Mouse (Mus musculus): ENCODE measurements at regions not wholly inside any gene's neighbourhood (a gene's known extent, or its start where the extent isn't known, plus 50 kb on each side); places are given as distances from the start of the nearest gene placed in this dataset.

DNA sequence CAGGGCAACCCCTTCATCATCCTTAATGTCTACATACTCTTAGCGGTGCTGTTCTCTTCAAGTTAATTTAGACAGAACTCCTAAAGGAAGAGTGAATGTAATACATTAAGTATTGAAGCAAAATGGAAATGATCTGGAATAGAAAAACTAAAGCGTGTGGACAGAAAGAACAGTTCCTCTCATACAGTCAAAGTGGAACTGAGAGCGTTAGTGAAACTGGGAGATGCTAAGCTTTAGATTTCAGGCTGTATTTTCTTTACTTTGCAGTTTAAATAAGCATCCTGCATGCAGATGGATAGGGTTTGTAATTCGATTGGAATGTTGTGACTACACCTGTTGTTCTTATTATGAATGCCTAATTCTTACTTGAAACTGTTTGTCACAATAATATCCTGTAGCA lies 286.5 kb upstream of the Pitrm1 start:
- DNase-seq, result no peak

DNA sequence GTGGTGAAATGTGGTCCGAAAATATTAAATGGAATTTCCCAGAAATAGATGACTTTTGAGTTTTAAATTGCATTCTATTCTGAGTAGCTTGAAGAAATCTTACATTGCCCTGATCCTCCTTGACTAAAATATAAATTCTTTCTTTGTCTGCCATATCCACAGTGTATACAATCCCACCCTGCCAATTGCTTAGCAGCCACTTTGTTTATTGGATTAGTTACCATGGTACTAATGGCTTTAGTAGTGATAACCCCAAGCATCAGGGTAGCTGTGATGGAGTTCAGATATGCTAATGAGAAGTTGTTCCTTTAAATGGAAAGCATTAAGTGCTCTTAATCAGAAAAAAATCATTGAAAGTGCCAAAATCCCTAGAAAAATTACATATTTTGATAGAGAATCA lies 277.4 kb upstream of the Pitrm1 start:
- DNase-seq, result no peak

- DNase-seq, result peak in 1 of 2 experiments; percentile 21
Observed at GRCm38 (mm10) chr13:6272932-6273331, 275.0 kb upstream of the Pitrm1 start.

- no peak for DNase-seq
Observed at GRCm38 (mm10) chr13:6280073-6280472, 267.9 kb upstream of the Pitrm1 start.

GRCm38 (mm10) chr13:6288109-6288508 lies 259.8 kb upstream of the Pitrm1 start:
- no peak for DNase-seq

- peak; percentile 3 to 25 for DNase-seq
Observed at GRCm38 (mm10) chr13:6292098-6292497, 255.9 kb upstream of the Pitrm1 start.

GRCm38 (mm10) chr13:6305718-6306117 lies 242.2 kb upstream of the Pitrm1 start:
- DNase-seq, result no peak

- no peak for DNase-seq
Observed at GRCm38 (mm10) chr13:6306616-6306988, 241.3 kb upstream of the Pitrm1 start.

DNA sequence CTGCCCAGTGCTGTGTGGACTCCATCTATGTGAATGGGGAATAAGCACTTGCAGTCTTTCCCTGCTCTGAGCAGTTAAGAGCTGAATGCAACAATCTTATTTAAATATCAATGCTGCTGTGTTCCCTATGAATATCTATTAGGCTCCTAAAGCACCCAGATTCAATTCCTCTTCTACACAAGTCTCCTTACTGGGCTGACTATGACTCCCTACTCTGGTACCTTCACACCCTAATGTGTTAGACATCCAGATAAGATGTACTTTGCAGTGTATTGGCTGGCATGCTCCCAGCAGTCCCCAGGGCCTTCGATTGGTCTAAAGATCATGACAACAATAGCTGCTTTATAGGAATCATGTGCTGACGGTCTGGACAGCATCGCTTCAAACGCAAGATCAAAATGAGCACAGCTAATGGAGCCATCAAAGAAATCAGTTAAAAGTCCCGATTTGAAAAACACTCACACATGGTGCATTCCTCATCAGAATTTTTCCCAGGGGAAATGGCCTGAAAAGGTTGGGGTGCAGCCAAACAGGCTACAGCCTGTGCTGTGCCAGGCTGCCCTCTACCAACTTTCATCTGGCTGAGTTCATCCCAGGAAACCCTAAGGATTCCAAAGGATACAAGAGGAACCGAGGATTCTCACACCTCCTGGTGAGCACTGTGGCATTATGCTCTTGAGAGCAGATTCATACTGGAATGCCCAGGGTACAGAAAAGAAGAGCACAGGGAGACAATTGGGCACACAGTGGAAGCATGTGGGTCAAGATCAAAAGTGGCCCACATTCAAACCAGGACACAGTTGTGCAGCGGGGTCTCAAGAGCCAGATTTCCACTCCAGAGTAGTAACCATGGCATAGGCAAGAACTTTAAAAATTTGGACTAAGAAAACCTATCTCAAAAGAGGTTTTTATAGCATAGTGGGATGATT lies 240.7 kb upstream of the Pitrm1 start:
- DNase-seq, result no peak

DNA sequence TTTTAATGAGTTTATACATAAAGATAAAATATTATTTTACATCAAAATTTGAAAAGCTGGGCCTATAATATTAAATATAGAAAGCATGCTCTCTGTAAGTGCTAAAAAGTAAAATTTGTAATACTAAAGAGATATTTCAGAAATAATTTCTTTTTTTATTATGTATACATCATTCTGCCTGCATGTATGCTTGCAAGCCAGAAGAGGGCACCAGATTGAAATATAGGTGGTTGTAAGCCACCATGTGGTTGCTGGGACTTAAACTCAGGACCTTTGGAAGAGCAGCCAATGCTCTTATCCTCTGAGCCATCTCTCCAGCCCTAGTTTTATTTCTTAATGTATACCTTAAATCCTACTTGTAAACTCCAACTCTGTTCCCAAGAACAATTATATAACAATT lies 231.7 kb upstream of the Pitrm1 start:
- DNase-seq, result no peak

DNA sequence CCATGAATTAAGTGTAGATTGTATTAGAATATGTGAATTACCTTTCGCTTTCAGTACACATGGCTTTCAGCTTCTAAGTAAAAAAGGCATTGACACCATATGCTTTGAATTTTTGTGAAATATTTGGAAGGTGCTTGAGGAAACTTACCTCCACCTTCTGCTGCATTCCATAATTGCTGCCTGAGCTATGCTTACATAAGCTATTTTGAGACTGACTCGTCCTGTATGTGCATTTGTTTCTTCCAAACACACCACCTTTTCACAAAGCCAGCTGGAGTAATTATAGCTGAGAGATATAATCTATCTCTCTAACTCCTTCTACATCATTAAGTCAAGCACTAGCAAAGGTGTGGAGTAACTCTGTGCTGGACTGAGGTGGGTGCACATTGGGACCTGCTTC lies 224.0 kb upstream of the Pitrm1 start:
- no peak for DNase-seq

DNA sequence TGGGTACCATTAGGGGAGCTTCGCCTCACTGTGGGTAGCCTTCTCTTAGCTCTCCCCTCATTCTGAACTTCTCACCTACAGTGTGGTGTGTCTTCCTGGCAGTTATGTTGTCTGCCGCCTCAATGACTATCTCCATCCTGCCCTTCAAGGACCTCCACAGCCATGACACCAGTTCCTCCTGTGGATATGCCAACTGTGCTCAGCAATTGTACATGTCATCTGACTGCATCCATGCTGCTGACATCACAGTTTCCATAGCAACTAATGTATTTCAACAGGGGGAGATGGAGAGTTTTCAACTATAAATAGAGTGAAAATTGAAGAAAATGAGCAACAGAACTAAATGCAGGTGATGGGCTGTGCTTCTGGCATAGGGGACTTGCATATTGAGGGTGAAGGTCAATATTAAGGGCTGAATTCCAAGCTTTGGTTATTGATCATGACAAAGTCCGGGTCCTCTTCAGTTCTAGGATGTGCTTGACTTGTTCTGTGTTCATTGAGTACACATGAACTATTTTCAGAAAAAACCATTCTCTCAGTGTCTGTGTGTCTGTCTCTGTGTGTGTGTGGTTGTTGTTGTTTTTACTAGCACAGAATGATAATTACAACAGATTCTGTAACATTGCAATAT lies 217.5 kb upstream of the Pitrm1 start:
- no peak for DNase-seq

DNA sequence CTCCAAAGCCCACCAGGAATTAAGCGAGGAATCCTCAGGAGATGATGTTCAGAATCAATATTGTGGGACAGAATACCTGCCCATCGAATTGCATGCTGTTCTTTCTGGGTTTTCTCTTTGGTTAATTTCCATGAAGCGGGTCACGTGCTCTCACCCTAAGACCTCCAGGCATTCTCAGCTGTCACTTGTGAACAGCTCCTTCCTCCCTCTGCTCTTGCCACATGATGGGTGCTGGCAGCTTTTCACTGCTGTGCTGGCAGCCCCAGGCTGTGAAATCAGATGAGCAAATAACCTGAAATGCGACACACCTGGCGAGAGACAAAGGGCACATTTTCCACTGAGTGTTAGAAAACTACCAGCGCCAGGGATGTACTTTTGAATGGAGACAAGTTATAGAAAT lies 207.8 kb upstream of the Pitrm1 start:
- DNase-seq, result no peak

DNA sequence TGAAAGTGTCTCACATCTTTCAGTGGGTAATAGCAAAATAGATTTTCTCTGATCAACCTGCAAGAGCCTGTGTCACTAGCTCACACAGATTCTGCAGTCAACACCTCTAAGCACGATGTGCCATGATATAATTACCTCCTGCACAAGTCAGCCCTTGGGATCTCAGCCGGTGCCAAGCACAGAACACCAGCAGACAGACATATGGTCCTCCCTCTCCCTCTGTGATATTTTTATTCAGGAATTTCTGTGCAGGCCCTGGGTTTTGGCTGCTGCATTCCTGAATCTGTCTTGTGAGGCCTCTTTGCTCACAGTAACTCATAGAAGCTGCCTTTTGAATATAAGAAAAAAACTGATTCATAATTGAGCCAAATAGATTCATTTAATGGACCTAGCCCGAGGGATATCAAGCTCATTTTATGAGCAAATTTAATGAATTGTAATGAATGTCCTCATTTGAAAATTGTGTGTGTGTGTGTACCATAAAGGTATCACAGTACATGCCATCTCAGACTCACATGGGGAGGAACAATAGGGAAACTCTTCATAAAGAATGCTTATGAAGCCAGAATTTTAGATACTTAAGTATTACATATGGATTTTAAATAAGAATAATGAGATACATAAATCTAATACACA lies 206.7 kb upstream of the Pitrm1 start:
- DNase-seq, result no peak

GRCm38 (mm10) chr13:6365169-6365568 lies 182.8 kb upstream of the Pitrm1 start:
- DNase-seq, result no peak

GRCm38 (mm10) chr13:6367661-6368060 lies 180.3 kb upstream of the Pitrm1 start:
- no peak for DNase-seq

DNA sequence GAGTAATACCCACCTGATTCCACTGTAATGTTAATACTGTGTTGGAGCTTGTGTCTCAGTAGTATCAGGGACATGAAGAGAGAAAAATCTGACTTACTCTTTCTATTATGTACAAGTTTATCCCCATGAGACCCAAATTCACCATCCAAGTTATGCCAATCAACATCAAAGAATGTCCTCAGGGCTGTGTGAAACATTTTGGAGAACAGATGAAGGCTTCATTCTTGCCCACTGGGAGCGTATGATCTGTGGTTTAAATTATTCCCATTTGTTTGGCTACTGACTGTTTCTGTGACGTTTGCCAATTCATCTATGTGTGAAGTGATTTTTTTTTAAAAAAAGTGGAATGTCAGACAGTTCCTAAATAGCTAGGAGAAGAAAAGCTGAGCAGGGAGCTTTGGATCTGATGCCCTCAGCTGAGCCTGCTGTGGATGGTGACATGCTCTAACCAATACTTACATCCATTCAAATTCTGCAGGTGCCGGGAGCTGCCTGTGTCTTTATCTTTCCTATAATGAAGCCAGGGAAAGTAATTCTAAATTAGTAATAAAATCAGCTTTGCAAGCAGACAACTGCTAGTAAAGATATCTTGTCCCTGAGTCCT lies 173.3 kb upstream of the Pitrm1 start:
- DNase-seq, result no peak

GRCm38 (mm10) chr13:6377919-6378318 lies 170.0 kb upstream of the Pitrm1 start:
- DNase-seq, result no peak

- DNase-seq, result no peak
Observed at GRCm38 (mm10) chr13:6395562-6396223, 152.3 kb upstream of the Pitrm1 start.

- DNase-seq, result no peak
Observed at GRCm38 (mm10) chr13:6397648-6398047, 150.3 kb upstream of the Pitrm1 start.

GRCm38 (mm10) chr13:6431821-6432220 lies 116.1 kb upstream of the Pitrm1 start:
- no peak for DNase-seq

DNA sequence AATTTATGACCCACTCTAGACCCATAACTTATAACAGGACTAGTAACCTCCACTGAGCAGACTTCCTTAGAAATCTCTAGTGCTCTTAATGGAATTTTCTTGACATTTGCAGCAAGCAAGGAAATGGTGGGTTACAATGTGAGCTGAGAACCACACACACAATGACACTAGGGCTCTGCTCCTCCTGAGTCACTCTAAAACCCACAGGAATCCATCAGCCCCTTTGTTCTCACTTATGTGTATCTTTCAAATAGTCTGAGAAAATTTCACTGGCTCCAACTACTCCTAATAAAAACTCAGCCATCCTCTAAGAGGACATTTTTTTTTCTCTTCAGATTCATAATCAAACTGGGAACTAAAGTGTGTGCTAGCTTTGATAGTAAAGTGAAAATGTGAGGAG lies 101.0 kb upstream of the Pitrm1 start:
- no peak for DNase-seq

GRCm38 (mm10) chr13:6461363-6461762 lies 86.6 kb upstream of the Pitrm1 start:
- DNase-seq, result no peak

Measured in kidney, postnatal 36 days (tissue).